Mouse (Mus musculus) CH12.LX (cell line): ENCODE data around the gene Cmtm4. TPM values are rescaled to one million over a fixed set of nuclear protein-coding genes. Genes with fewer than 3 reads are reported as not detected.

Source experiments
- DNase-seq: peaks from one replicate; pipeline ENCODE4 v3.0.0-alpha.2; 2013; ENCODE audit errors: extremely low read depth
- H3K27ac ChIP-seq: 2 replicates; pipeline ENCODE4 v1.5.1; 2012; ENCODE audit warnings: low read depth, mild to moderate bottlenecking, control low read depth, moderate library complexity; ENCODE audit not compliant: insufficient read depth
- H3K27me3 ChIP-seq: replicated peaks from 2 replicates; pipeline ENCODE3; 2012; ENCODE audit warnings: inconsistent platforms
- H3K36me3 ChIP-seq, 2 experiments: replicated peaks in 1 of 2; 2 replicates each; pipeline versions ENCODE3 to v1.6.1; 2012; ENCODE audit warnings: inconsistent platforms in 1 of 2, low read length in 1 of 2, mild to moderate bottlenecking in 1 of 2, mixed read lengths in 1 of 2, moderate library complexity in 1 of 2; ENCODE audit not compliant: control insufficient read depth in 1 of 2, insufficient read depth in 1 of 2
- H3K4me1 ChIP-seq, 2 experiments: 2 replicates each; pipeline ENCODE4 v1.6.1; 2012; ENCODE audit warnings: inconsistent platforms in 1 of 2, moderate library complexity in 1 of 2; ENCODE audit not compliant: insufficient read depth in 2 of 2, control insufficient read depth in 1 of 2
- H3K4me2 ChIP-seq: 2 replicates; pipeline ENCODE4 v1.6.1; 2012; ENCODE audit warnings: low read depth, mild to moderate bottlenecking, control low read depth; ENCODE audit not compliant: poor library complexity, insufficient read depth, severe bottlenecking
- H3K4me3 ChIP-seq, 3 experiments: fragments of 150-350 bp in 1 of 3; sonication (generic) in 1 of 3; replicated peaks in 1 of 3; 2 replicates each; pipeline versions ENCODE3 to v1.5.1; 2011 to 2012; ENCODE audit warnings: low read depth in 2 of 3, low read length in 2 of 3, mild to moderate bottlenecking in 2 of 3, moderate library complexity in 2 of 3, control low read depth in 1 of 3, improper control_type of control experiment in 1 of 3, inconsistent platforms in 1 of 3, mixed read lengths in 1 of 3; ENCODE audit not compliant: poor library complexity in 1 of 3
- H3K79me2 ChIP-seq: replicated peaks from 2 replicates; pipeline ENCODE4 v1.6.1; 2012; ENCODE audit warnings: mild to moderate bottlenecking, moderate library complexity; ENCODE audit not compliant: control insufficient read depth, poor library complexity, insufficient read depth, severe bottlenecking; ENCODE audit errors: extremely low read depth
- H3K9ac ChIP-seq: 2 replicates; pipeline ENCODE4 v1.6.1; 2012; ENCODE audit warnings: low read depth, mild to moderate bottlenecking, control low read depth, moderate library complexity; ENCODE audit not compliant: insufficient read depth
- H3K9me3 ChIP-seq: replicated peaks from 2 replicates; pipeline ENCODE3; 2012; ENCODE audit warnings: low read length, inconsistent platforms, mixed read lengths
- BHLHE40 ChIP-seq: IDR thresholded peaks from 2 replicates; pipeline ENCODE4 v1.6.1; 2011; ENCODE audit warnings: mild to moderate bottlenecking, low read depth, low read length, improper control_type of control experiment
- CHD1 ChIP-seq: IDR thresholded peaks from 2 replicates; pipeline ENCODE4 v1.6.1; 2012; ENCODE audit warnings: low read depth, low read length, improper control_type of control experiment, inconsistent platforms
- CHD2 ChIP-seq: IDR thresholded peaks from 2 replicates; pipeline ENCODE4 v1.6.1; 2011; ENCODE audit warnings: low read length, improper control_type of control experiment
- CTCF ChIP-seq, 2 experiments: IDR thresholded peaks in 1 of 2; conservative IDR thresholded peaks in 1 of 2; 2 replicates each; pipeline ENCODE4 v1.5.1; 2011 to 2012; ENCODE audit warnings: low read depth in 2 of 2, low read length in 2 of 2, improper control_type of control experiment in 1 of 2, inconsistent platforms in 1 of 2, mild to moderate bottlenecking in 1 of 2, moderate library complexity in 1 of 2
- E2F4 ChIP-seq: IDR thresholded peaks from 2 replicates; pipeline ENCODE4 v1.6.1; 2011; ENCODE audit warnings: low read depth, low read length, improper control_type of control experiment; ENCODE audit not compliant: insufficient replicate concordance
- ETS1 ChIP-seq: conservative IDR thresholded peaks from 2 replicates; pipeline ENCODE4 v1.6.1; 2012; ENCODE audit warnings: low read depth, mild to moderate bottlenecking, inconsistent platforms, low read length, improper control_type of control experiment, moderate library complexity
- MAFK ChIP-seq: IDR thresholded peaks from 2 replicates; pipeline ENCODE4 v1.6.1; 2011; ENCODE audit warnings: low read length, improper control_type of control experiment; ENCODE audit not compliant: insufficient replicate concordance
- MAX ChIP-seq: IDR thresholded peaks from 2 replicates; pipeline ENCODE4 v1.6.1; 2011; ENCODE audit warnings: low read length, improper control_type of control experiment
- MYC ChIP-seq: IDR thresholded peaks from 2 replicates; pipeline ENCODE4 v1.6.1; 2011; ENCODE audit warnings: low read depth, mild to moderate bottlenecking, improper control_type of control experiment, low read length
- NRF1 ChIP-seq: IDR thresholded peaks from 2 replicates; pipeline ENCODE4 v1.6.1; 2014; ENCODE audit warnings: low read depth, mild to moderate bottlenecking, inconsistent platforms, low read length, improper control_type of control experiment, moderate library complexity
- POLR2A ChIP-seq: IDR thresholded peaks from 2 replicates; pipeline ENCODE4 v1.6.1; 2011; ENCODE audit warnings: low read depth, mild to moderate bottlenecking, improper control_type of control experiment, low read length
- USF2 ChIP-seq: conservative IDR thresholded peaks from 2 replicates; pipeline ENCODE4 v1.6.1; 2011; ENCODE audit warnings: low read depth, low read length, improper control_type of control experiment
- ZKSCAN1 ChIP-seq: IDR thresholded peaks from 2 replicates; pipeline ENCODE4 v1.6.1; 2012; ENCODE audit warnings: low read depth, inconsistent platforms, low read length, improper control_type of control experiment, borderline replicate concordance
- dilution Hi-C: fragments of 300-500 bp; cut with MboI; formaldehyde crosslinking; loops from 2 replicates; pipeline ENCODE4 v1.14.3; 2020; ENCODE audit warnings: low sequenced_read_pairs; ENCODE audit not compliant: extremely low pct_unique_long_range_greater_than_20kb, extremely low pct_ligation_motif_present
- in situ Hi-C: fragments of 300-500 bp; cut with MboI; formaldehyde crosslinking; loops from 3 replicates; pipeline ENCODE4 v1.14.3; 2019; ENCODE audit warnings: low sequenced_read_pairs, low pct_ligation_motif_present, low pct_unique_long_range_greater_than_20kb, mixed read lengths
- polyA plus RNA-seq: library from polyadenylated mRNA; unstranded; fragments of >175 nt; gene quantifications from 2 replicates; pipeline ENCODE4 v1.2.1, GENCODE M21; 2012; ENCODE audit warnings: low read depth; ENCODE audit not compliant: insufficient read length
- total RNA-seq, 2 experiments: library from RNA; depleted of rRNA; stranded (reverse); fragments of 300-350 nt in 1 of 2; fragments of >200 nt in 1 of 2; gene quantifications; 2 replicates each; pipeline ENCODE4 v1.2.3; 2012 to 2014

Gene Cmtm4
- total and polyA plus RNA-seq, 3 experiments, result 2.3 to 3.0 (median 2.6) TPM

DNA sequence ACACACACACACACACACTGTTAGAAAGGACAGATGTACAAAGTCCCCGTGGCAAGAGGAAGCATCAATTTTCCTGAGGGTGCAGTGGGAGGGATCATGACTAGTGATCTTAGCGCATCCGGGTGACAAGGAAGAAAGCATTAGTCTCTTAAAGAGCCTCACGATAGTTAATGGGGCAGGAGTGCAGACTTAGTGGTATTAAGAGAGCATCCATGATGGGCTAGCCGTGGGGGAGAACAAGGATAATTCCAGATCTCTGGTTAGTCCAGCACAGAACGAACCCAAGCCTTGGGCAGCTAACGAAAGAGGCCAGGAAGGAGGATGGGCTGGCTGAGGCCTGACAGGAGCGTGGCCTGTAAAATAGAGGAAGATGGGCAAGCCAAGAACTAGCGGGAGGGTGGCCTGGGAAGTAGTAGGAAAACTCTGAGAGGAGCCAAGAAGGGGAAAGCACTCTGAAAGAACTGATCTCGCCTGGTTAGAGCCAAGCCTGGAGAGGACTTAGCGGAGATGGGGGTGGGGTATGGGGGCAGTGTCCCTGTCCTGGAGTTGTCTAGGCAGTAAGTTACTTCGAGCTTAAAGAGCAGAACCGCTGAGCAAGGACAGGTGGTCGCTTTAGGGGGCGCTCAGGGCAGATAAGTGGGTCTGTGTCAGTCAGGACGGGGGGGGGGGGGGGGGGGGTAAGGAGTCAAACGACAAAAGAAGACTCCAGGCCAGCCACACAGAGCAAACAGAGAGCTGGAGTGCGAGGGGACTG, 56.2 kb downstream of the Cmtm4 start, which contains the start of gene Cmtm3:
Cmtm3 (plus strand) TSS at position 182 of the 754 bp plus-strand sequence.
- no peaks in the 10 kb centered on the region for H3K27me3 ChIP-seq
- H3K4me2 ChIP-seq, result peak within 1 kb of the TSS; percentile 85
- H3K4me3 ChIP-seq, result peak within 1 kb of the TSS; percentile 61 to 92 (median 63)
- TF ChIP-seq E2F4 (no peak), CHD1 (no peak), POLR2A (no peak), CHD2 (no peak), MAFK (no peak), MAX (no peak), ZKSCAN1 (no peak), ETS1 (no peak), BHLHE40 (no peak), USF2 (no peak), MYC (no peak), NRF1 (no peak)
- in situ Hi-C loops (loop anchor here (10.0 kb wide), 1 partner anchor 95 kb away; the partner anchor contains the start of gene Tk2), dilution Hi-C loops (no loop called here)
- peaks cover 0 to 4% of the 10 kb centered on the region in 2 experiments for H3K36me3 ChIP-seq
- no peak for DNase-seq
- peak within 1 kb of the TSS; percentile 85 for H3K9ac ChIP-seq
- H3K27ac ChIP-seq, result no peak within 1 kb of the TSS
- peaks cover 3 to 28% of the 10 kb centered on the region in 2 experiments; a peak in 2 of 4 replicates for H3K4me1 ChIP-seq
- H3K79me2 ChIP-seq, result no peaks in the 10 kb centered on the region
- H3K9me3 ChIP-seq, result no peaks in the 10 kb centered on the region

GRCm38 (mm10) chr8:104337890-104338289, 57.7 kb downstream of the Cmtm4 start:
- peak; percentile 21 for DNase-seq
- Histone ChIP-seq H3K4me1 (peaks cover 3 to 16% of the 10 kb centered on the region in 2 experiments; a peak in 2 of 4 replicates), H3K36me3 (no peaks in the 10 kb centered on the region), H3K27me3 (no peaks in the 10 kb centered on the region), H3K4me2 (no peak overlapping the region), H3K27ac (no peak overlapping the region)
- in situ Hi-C loops (loop anchor here (10.0 kb wide), 1 partner anchor 93 kb away; the partner anchor contains the start of gene Tk2), dilution Hi-C loops (no loop called here)
- peak; percentile 7 to 36; a peak in 2 of 4 replicates for TF ChIP-seq CTCF (conservative IDR thresholded peaks at IDR 0.05 in 1 of 2, IDR thresholded peaks at IDR 0.05 in 1 of 2; ENCODE audit: low read depth in 2 of 2, low read length in 2 of 2)
- TF ChIP-seq ETS1, result no peak
- TF ChIP-seq, all 38 proteins: peak for 1
- Histone ChIP-seq H3K4me3 (no peak overlapping the region), H3K79me2 (no peaks in the 10 kb centered on the region), H3K9ac (no peak overlapping the region), H3K9me3 (no peaks in the 10 kb centered on the region)
